Mouse (Mus musculus) forebrain, embryonic 12.5 days (tissue): ENCODE measurements around the gene Hoxb1. TPM values are rescaled to one million over a fixed set of nuclear protein-coding genes. Genes with fewer than 3 reads are reported as not detected.

ENCODE experiments used
- ATAC-seq: fragments of 200-750 bp; cut with Nextera tagmentation; 2 replicates; pipeline ENCODE4 v1.8.0; 2017; ENCODE audit warnings: moderate TSS enrichment; ENCODE audit not compliant: low FRiP score
- H3K27ac ChIP-seq: fragments of 300-500 bp; sonication (generic); 2 replicates; pipeline ENCODE4 v1.5.1; 2016; ENCODE audit warnings: mild to moderate bottlenecking
- H3K27me3 ChIP-seq: fragments of 300-500 bp; sonication (generic); 2 replicates; pipeline ENCODE4 v1.6.1; 2016; ENCODE audit warnings: mild to moderate bottlenecking
- H3K36me3 ChIP-seq: fragments of 300-500 bp; sonication (generic); replicated peaks from 2 replicates; pipeline ENCODE4 v1.6.1; 2016; ENCODE audit warnings: mild to moderate bottlenecking
- H3K4me1 ChIP-seq: fragments of 300-500 bp; sonication (generic); 2 replicates; pipeline ENCODE4 v1.6.1; 2016
- H3K4me2 ChIP-seq: fragments of 300-500 bp; sonication (generic); 2 replicates; pipeline ENCODE4 v1.6.1; 2016; ENCODE audit warnings: mild to moderate bottlenecking, moderate library complexity
- H3K4me3 ChIP-seq: fragments of 300-500 bp; sonication (generic); replicated peaks from 2 replicates; pipeline ENCODE4 v1.5.1; 2016; ENCODE audit warnings: mild to moderate bottlenecking
- H3K9ac ChIP-seq: fragments of 300-500 bp; sonication (generic); 2 replicates; pipeline ENCODE4 v1.6.1; 2016; ENCODE audit warnings: mild to moderate bottlenecking
- H3K9me3 ChIP-seq: fragments of 300-500 bp; sonication (generic); 2 replicates; pipeline ENCODE4 v1.6.1; 2016
- WGBS: fragments of 180-500 bp; shearing (Covaris S2); methylation state at CpG from one replicate; pipeline ENCODE4 v1.1.7; 2016; 5-methylcytosine and 5-hydroxymethylcytosine counted together
- polyA plus RNA-seq: library from polyadenylated mRNA; unstranded; fragments of >200 nt; fragmentation: Nextera tagmentation; extraction: Ambion mirVana; gene quantifications from 2 replicates; pipeline ENCODE4 v1.2.1, GENCODE M21; 2016

Hoxb1 gene
- polyA plus RNA-seq, 1 experiment from 2014 or later = not detected

- Histone ChIP-seq H3K4me3 (no peak overlapping the region), H3K9me3 (no peaks in the 10 kb centered on the region), H3K4me1 (peaks cover 3% of the 10 kb centered on the region), H3K9ac (no peak overlapping the region), H3K27ac (no peak overlapping the region), H3K27me3 (peaks cover 96% of the 10 kb centered on the region), H3K36me3 (no peaks in the 10 kb centered on the region), H3K4me2 (no peak overlapping the region)
- no peak for ATAC-seq
- WGBS = 6% methylated on average over 4 of the region's 4 CpGs
Measured at GRCm38 (mm10) chr11:96347717-96348116, 17.8 kb upstream of the Hoxb1 start.

GRCm38 (mm10) chr11:96348141-96348928, 17.2 kb upstream of the Hoxb1 start:
- 2% methylated on average over 21 of the region's 21 CpGs for WGBS
- no peak overlapping the region for H3K9ac ChIP-seq
- no peak overlapping the region for H3K4me2 ChIP-seq
- H3K27me3 ChIP-seq = peaks cover 96% of the 10 kb centered on the region
- no peak overlapping the region for H3K4me3 ChIP-seq
- ATAC-seq = no peak
- no peaks in the 10 kb centered on the region for H3K9me3 ChIP-seq
- H3K36me3 ChIP-seq = no peaks in the 10 kb centered on the region
- peaks cover 6% of the 10 kb centered on the region for H3K4me1 ChIP-seq
- no peak overlapping the region for H3K27ac ChIP-seq

GRCm38 (mm10) chr11:96348988-96349387, 16.6 kb upstream of the Hoxb1 start:
- Histone ChIP-seq H3K36me3 (no peaks in the 10 kb centered on the region), H3K27ac (no peak overlapping the region), H3K27me3 (peaks cover 93% of the 10 kb centered on the region), H3K4me1 (peaks cover 6% of the 10 kb centered on the region), H3K9me3 (no peaks in the 10 kb centered on the region), H3K4me3 (no peak overlapping the region), H3K4me2 (no peak overlapping the region), H3K9ac (no peak overlapping the region)
- WGBS = 12% methylated on average over 3 of the region's 3 CpGs
- no peak for ATAC-seq

GRCm38 (mm10) chr11:96349491-96350340, 15.8 kb upstream of the Hoxb1 start:
- Histone ChIP-seq H3K27me3 (peaks cover 93% of the 10 kb centered on the region), H3K36me3 (no peaks in the 10 kb centered on the region), H3K4me1 (peaks cover 12% of the 10 kb centered on the region), H3K27ac (no peak overlapping the region), H3K4me3 (no peak overlapping the region), H3K4me2 (no peak overlapping the region), H3K9ac (no peak overlapping the region), H3K9me3 (no peaks in the 10 kb centered on the region)
- ATAC-seq = no peak
- WGBS = 1% methylated on average over 13 of the region's 14 CpGs

GRCm38 (mm10) chr11:96350341-96350624, 15.3 kb upstream of the Hoxb1 start, which contains the start of gene Hoxb2:
TSS of gene Hoxb2 (plus strand) at chr11:96350525.
- Histone ChIP-seq H3K27me3 (peaks cover 93% of the 10 kb centered on the region), H3K9ac (no peak within 1 kb of the TSS), H3K4me1 (peaks cover 12% of the 10 kb centered on the region), H3K27ac (no peak within 1 kb of the TSS), H3K9me3 (no peaks in the 10 kb centered on the region), H3K4me2 (no peak within 1 kb of the TSS), H3K4me3 (no peak within 1 kb of the TSS), H3K36me3 (no peaks in the 10 kb centered on the region)
- ATAC-seq = no peak
- WGBS = 3% methylated on average over 2 of the region's 2 CpGs

- Histone ChIP-seq H3K4me1 (peaks cover 10% of the 10 kb centered on the region; the same call in 1 of the 2 replicates), H3K27me3 (peaks cover 90% of the 10 kb centered on the region), H3K9me3 (no peaks in the 10 kb centered on the region), H3K4me2 (no peak overlapping the region), H3K36me3 (no peaks in the 10 kb centered on the region), H3K27ac (no peak overlapping the region), H3K9ac (no peak overlapping the region), H3K4me3 (no peak overlapping the region)
- ATAC-seq = no peak
- 5% methylated on average over 2 of the region's 2 CpGs for WGBS
Measured at GRCm38 (mm10) chr11:96350791-96351190, 14.8 kb upstream of the Hoxb1 start.

GRCm38 (mm10) chr11:96351312-96351711, 14.2 kb upstream of the Hoxb1 start:
- peaks cover 90% of the 10 kb centered on the region for H3K27me3 ChIP-seq
- H3K4me3 ChIP-seq = no peak overlapping the region
- H3K4me1 ChIP-seq = peaks cover 10% of the 10 kb centered on the region; the same call in 1 of the 2 replicates
- H3K4me2 ChIP-seq = no peak overlapping the region
- ATAC-seq = no peak
- under 1% methylated on average over 11 of the region's 11 CpGs for WGBS
- H3K27ac ChIP-seq = no peak overlapping the region
- no peak overlapping the region for H3K9ac ChIP-seq
- H3K36me3 ChIP-seq = no peaks in the 10 kb centered on the region
- H3K9me3 ChIP-seq = no peaks in the 10 kb centered on the region

GRCm38 (mm10) chr11:96351831-96352230, 13.7 kb upstream of the Hoxb1 start:
- under 1% methylated on average over 22 of the region's 22 CpGs for WGBS
- Histone ChIP-seq H3K4me2 (no peak overlapping the region), H3K9me3 (no peaks in the 10 kb centered on the region), H3K9ac (no peak overlapping the region), H3K27ac (no peak overlapping the region), H3K4me1 (peaks cover 10% of the 10 kb centered on the region; the same call in 1 of the 2 replicates), H3K36me3 (no peaks in the 10 kb centered on the region), H3K27me3 (peaks cover 90% of the 10 kb centered on the region), H3K4me3 (no peak overlapping the region)
- no peak for ATAC-seq

- Histone ChIP-seq H3K27me3 (peaks cover 94% of the 10 kb centered on the region), H3K27ac (no peak overlapping the region), H3K9ac (no peak overlapping the region), H3K4me2 (no peak overlapping the region), H3K36me3 (no peaks in the 10 kb centered on the region), H3K9me3 (no peaks in the 10 kb centered on the region), H3K4me1 (peaks cover 10% of the 10 kb centered on the region; the same call in 1 of the 2 replicates), H3K4me3 (0 out of 2 replicates have a peak overlapping the region, but pooled peaks have one; percentile 2)
- under 1% methylated on average over 65 of the region's 75 CpGs for WGBS
- no peak for ATAC-seq
Measured at GRCm38 (mm10) chr11:96352691-96353521, 12.6 kb upstream of the Hoxb1 start.

- Histone ChIP-seq H3K36me3 (no peaks in the 10 kb centered on the region), H3K27ac (no peak overlapping the region), H3K9ac (no peak overlapping the region), H3K4me3 (0 out of 2 replicates have a peak overlapping the region, but pooled peaks have one; percentile 2), H3K4me2 (no peak overlapping the region), H3K4me1 (peaks cover 10% of the 10 kb centered on the region; the same call in 1 of the 2 replicates), H3K27me3 (peaks cover 93% of the 10 kb centered on the region), H3K9me3 (no peaks in the 10 kb centered on the region)
- ATAC-seq = no peak
- whole genome bisulfite sequencing = 0% methylated on average over 14 of the region's 14 CpGs
Measured at GRCm38 (mm10) chr11:96353522-96353841, 12.1 kb upstream of the Hoxb1 start.

GRCm38 (mm10) chr11:96353939-96354338, 11.6 kb upstream of the Hoxb1 start:
- H3K4me3 ChIP-seq = no peak overlapping the region
- H3K9ac ChIP-seq = no peak overlapping the region
- 2% methylated on average over 8 of the region's 8 CpGs for WGBS
- H3K4me1 ChIP-seq = peaks cover 10% of the 10 kb centered on the region; the same call in 1 of the 2 replicates
- no peaks in the 10 kb centered on the region for H3K36me3 ChIP-seq
- peak overlapping the region; percentile 40; the same call in 1 of the 2 replicates for H3K4me2 ChIP-seq
- ATAC-seq = no peak
- H3K27ac ChIP-seq = no peak overlapping the region
- no peaks in the 10 kb centered on the region for H3K9me3 ChIP-seq
- peaks cover 93% of the 10 kb centered on the region for H3K27me3 ChIP-seq

GRCm38 (mm10) chr11:96354376-96354775, 11.2 kb upstream of the Hoxb1 start:
- H3K9me3 ChIP-seq = no peaks in the 10 kb centered on the region
- H3K27ac ChIP-seq = no peak overlapping the region
- peaks cover 10% of the 10 kb centered on the region; the same call in 1 of the 2 replicates for H3K4me1 ChIP-seq
- no peak for ATAC-seq
- H3K36me3 ChIP-seq = no peaks in the 10 kb centered on the region
- peaks cover 92% of the 10 kb centered on the region for H3K27me3 ChIP-seq
- H3K9ac ChIP-seq = no peak overlapping the region
- 0% methylated on average over 25 of the region's 25 CpGs for WGBS
- peak overlapping the region; percentile 19 for H3K4me3 ChIP-seq
- peak overlapping the region; percentile 40 for H3K4me2 ChIP-seq
